Mouse (Mus musculus) left cerebral cortex, postnatal 10 days (tissue): ENCODE data around the gene Foxp2. TPM values are rescaled to one million over a fixed set of nuclear protein-coding genes. Genes with fewer than 3 reads are reported as not detected.

ENCODE experiments used
- DNase-seq, 2 experiments: peaks; one replicate each; pipeline ENCODE4 v3.0.0; 2021 to 2022; ENCODE audit warnings: low spot score in 2 of 2, mixed read lengths in 1 of 2; ENCODE audit errors: extremely low spot score in 1 of 2
- intact Hi-C: fragments of 180-260 bp; cut with DNase I; formaldehyde crosslinking; loops from one replicate; pipeline ENCODE4 v1.15.1; 2025
- total RNA-seq, 2 experiments: library from RNA; stranded (reverse); gene quantifications; 2 replicates each; pipeline ENCODE4 v1.2.3; 2021

Gene Foxp2
- total RNA-seq, 2 experiments from 2014 or later = 12.3 to 18.6 TPM

DNA sequence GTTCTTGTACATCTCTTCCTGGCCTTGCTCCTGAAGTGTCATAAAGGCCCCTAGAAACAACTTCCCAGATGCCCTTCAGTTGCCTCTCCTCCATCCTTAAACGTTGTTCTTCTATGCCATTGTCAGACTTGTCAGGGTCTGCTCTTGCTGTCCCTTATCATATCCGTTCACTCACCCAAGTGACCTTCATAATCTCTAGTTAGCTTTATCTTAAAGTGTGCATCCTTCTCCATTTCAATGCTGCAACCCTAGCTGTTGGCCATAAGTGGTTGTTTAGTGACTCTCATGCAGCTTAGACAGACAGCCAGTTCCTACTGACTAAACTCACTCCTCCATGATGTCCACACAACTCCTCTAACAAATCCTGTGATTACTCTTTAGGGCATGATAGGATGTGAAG is 415.8 kb downstream of the Foxp2 start:
- intact Hi-C loops = no loop called here
- DNase-seq = no peak

DNA sequence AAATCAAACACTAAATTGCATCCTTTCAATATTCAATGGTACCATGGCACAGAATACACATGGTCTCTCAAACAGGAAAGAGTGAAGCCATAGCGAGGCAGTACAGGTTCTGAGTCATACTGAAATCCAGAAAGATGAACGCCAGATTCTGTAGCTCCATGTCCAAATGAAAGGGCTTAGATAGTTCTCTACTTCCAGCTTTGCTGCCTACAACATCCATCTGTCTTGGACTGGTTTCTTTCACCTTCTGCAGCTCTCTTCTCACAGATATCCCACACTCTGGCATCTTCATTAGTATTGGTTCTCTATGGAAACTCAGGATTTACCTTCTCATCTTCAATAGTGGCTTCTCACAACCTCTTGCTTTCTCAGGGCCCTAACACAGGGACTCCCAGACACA is 417.2 kb downstream of the Foxp2 start:
- intact Hi-C loops = no loop called here
- DNase-seq = no peak

DNA sequence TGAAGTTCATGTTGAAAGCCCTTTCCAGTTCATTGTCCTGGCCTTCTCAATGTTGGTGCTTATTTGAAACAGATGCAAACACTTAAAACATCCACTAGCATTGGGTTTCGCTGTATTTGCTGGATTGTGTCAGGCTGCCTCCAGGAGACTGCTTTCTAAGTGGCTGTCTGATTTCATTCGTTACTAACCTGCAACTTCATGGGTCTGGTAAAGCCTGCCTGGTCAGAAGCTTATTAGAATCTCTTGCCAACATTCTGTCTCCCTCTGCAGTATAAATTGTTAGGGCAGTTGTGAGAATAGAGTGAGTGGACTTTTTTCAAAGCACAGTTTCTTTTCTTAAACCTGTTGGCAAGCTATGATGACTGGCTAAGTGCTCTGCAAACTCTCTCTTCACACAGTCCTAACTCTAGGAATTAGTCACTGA is 420.4 kb downstream of the Foxp2 start:
- intact Hi-C loops = no loop called here
- DNase-seq = no peak

DNA sequence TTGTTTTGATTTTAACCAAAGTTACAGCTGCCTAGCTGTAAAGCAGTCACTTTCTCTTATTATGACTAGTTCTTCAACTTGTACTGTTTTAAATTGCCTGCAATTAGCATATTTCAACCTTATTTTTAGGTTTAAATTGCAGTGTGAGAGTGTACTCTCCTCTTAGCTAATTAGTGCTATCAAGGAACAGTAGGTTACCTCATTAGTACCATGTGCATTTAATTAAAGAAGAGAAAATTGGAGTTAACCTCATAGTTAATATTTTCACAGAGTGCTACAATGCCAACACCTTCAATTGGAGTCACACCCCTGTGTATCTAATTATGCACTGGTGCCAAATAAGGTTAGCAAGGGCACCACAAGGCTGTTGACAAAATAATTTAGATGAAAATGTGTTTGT is 421.9 kb downstream of the Foxp2 start:
- intact Hi-C loops = no loop called here
- DNase-seq = no peak

DNA sequence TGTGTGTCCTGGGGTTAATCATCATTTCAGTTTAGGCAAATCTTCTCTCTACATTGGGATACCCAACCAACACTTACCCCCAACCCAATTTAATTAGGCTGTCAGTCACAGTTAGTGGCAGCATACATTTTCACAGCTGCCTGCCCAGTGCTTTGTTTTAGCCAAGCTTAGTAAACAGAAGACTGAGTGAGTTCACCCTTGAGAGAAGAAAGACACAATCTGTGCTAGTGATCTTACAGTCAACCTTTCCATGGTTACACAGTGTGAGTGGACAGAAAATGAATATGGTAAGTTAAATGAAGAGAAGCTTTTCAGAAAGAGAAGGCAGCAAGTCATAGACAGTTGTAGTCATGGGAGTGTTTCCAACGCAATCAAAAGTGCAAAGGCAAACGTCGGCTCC is 446.6 kb downstream of the Foxp2 start:
- intact Hi-C loops = no loop called here
- no peak for DNase-seq

DNA sequence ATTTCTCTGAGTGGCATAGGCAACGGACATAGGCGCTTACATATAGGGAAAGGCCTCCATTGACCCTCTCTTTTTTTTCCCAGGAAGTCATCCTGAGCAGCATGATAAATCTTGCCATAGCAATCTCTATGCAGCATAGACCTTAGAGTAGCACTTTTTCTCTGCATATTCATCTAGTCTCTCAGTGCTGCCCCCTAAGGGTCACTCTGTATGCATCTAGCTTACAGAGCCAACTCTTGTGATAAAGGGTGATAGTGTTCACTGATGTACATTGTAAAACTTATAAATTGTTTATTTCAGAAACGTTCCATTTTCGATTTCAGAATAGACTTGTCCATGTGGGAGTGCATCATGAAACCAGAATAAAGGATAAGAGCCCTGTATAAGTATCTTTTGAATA is 454.7 kb downstream of the Foxp2 start:
- intact Hi-C loops = no loop called here

DNA sequence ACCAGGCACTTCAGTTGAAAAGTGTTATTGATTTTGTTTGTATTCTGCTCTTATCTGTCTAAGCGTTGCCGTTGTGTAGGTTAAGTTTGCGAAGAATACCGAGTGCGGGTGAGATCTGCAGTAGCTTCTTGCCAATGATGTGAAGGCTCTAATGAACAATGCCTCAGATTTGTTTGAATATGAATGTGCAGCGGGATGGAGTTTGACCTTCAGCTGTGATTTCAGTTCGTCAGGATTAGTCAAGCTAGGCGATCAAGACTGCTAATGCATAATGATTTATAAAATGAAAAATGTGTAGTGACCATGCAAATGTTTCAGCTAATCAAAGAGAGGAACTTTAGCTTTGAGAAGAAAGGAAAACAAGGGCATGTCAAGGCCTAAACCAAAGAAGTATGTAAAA is 469.1 kb downstream of the Foxp2 start:
- no peak for DNase-seq
- intact Hi-C loops = no loop called here

More for the DNA sequence above, 454.7 kb downstream of the Foxp2 start:
- DNase-seq = no peak

DNA sequence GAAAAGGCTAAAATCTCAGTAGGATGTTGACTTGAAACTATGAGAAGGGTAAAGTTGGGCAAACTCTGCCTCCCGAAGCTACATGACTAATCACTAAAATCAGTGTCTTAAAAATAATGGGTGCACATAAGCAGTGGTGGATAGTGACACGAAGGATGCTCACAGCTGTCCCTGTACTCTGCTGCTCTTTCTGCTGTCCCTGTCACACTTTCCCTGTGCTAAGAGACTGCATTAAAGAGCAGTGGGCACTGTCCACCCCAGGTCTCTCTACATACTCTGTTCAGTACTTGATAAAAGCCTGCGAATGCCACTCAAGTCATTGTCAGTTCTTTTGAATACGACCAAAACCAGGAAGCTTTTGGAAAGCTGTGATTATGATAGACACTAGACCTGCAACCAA is 469.7 kb downstream of the Foxp2 start:
- intact Hi-C loops = no loop called here
- DNase-seq = no peak

DNA sequence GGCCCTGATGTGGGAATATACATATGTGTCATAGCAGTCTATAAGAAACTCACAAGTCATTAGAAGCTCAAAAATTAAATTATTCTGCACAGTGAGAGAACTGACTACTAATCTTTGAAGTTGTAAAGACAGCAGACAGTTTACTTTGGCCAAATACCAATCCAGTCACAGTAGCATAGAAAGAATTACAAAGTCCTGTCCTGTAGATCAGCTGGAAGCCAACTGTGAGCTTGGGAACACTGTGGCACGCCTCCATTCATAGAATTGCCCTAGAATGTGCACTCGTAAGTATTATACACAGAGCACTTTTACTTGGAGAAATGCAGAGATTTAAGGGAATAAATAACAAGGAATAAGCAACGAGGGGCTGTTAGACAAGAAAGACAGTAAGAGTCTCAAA is 472.5 kb downstream of the Foxp2 start:
- no peak for DNase-seq
- intact Hi-C loops = no loop called here

DNA sequence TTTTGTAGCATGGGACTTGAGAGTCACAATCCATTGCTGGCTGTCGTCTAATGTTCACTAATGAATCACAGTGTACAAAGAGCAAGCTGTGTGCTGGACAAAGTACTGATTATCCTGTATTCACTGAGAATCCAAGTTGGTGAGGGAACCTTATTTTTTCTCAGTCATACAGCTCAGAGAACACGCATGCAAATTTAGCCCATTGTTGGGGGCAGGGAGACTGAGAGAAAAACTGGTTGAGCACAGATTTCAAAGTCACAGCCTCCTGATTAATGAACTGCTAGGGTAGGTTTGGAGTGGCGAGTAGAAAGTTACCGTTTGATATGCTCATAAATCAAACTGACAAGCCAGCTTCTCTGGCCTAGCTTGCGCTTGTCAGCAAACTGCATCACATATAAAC is 477.1 kb downstream of the Foxp2 start:
- no peak for DNase-seq
- intact Hi-C loops = no loop called here

DNA sequence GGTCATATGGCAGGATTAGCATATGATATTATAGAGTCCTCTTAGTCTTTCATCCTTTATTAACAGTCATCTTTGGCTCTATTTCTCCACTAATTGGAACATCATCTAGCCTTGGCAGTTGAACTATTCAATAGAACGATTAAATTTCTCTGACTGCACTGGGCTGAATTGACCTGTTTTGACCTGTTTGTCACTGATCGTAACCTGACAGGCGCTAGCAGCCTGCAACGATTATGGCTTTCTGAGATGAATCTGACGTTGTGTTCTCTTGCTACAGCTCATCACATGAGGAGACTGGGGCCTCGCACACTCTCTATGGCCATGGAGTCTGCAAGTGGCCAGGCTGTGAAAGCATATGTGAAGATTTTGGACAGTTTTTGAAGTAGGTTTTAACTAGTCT is 495.3 kb downstream of the Foxp2 start:
- DNase-seq = no peak
- intact Hi-C loops = no loop called here

DNA sequence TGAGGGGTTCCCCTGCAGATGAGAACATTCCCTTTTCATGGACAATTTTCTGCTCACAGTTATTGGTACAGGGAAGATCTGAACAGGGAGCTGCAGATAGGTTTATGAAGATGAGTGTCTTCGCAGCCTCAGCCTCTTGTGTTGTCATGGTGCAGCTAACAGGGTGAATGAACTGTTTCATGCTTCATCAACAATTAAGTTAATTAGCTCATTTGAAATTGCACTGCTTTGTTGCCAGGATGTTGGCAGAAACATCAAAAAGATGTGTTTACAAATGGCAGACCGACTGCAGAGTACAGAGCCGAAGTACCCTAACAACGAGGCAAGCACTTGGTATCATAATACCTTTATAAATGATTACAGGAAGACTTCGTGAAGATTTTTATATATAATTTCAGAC is 496.3 kb downstream of the Foxp2 start:
- intact Hi-C loops = no loop called here
- no peak for DNase-seq

DNA sequence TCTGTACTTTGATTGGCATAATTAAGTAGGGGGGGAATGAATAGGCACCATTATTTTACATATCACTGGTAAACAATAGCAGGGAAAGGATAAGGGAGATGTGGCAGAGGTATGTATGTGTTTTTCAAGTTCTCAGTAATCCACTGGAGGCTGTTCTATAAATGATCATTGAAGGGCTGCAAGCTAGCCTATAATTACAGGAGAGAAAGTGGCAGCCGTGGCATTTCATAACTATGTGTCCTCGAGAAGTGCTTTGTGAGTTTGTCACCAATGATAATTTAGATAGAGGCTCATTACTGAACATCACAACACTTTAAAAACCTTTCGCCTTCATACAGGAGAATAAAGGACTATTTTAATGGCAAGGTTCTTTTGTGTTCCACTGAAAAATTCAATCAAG is 500.0 kb downstream of the Foxp2 start:
- no peak for DNase-seq
- intact Hi-C loops = no loop called here

DNA sequence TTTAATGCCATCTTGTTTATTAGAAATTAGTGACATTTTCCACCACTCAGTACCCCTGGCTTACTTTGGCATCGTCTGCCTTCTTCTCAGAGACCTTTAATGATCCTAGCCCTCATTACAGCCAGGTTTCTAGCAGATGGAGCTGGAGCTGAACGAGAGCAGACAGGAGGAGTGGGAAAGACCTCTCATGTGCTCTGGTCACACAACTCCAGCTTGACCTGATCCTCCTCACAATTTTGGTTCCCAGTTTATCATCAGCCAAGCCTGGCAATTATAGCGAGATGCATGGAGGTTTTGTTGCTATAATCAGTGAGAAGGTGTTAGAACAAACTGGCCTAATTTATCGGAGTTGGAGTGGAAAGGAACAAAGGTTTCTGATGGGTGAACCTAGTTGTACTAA is 500.9 kb downstream of the Foxp2 start:
- intact Hi-C loops = no loop called here
- DNase-seq = no peak

DNA sequence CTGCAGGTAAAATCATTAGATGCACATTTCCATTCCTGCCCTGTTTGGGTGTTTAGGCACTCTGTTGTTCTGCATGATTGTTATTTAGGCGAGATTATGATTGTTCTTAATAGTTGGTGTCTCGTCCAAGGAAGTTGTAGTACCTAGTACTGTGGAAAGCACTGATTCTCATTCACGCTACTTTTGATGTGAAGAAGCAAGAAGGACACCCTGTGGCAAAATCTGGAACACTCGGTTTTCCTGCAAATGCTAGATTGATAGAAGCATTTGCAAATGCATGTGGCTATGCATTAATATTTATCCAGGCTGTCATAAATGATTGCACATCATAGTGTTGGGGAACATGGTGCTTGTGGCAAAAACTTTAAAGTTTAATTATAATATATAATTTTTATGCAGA is 514.0 kb downstream of the Foxp2 start:
- intact Hi-C loops = loop anchor here (2.0 to 10.0 kb wide), 2 partner anchors 216 to 580 kb away; no protein-coding TSS in a partner anchor
- DNase-seq = no peak

DNA sequence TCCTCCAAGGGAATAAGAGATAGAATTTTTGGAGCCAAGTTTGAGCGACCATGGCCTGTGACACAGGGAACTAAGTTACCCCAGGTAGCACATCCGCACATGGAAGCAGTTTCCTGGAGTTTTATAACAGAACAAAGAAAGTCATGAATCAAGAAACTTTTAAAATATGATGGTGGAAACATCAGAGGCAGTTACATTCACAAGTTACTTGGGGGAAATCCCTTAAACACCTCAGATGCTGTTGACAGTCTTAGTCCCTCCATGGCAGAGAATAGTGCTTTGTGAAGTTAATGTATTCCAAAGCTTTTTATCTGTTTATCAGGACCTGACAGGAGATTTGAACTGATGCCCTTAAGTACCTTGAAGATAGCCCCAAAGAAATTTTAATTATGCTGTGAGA is 558.6 kb downstream of the Foxp2 start:
- DNase-seq = no peak
- intact Hi-C loops = no loop called here

DNA sequence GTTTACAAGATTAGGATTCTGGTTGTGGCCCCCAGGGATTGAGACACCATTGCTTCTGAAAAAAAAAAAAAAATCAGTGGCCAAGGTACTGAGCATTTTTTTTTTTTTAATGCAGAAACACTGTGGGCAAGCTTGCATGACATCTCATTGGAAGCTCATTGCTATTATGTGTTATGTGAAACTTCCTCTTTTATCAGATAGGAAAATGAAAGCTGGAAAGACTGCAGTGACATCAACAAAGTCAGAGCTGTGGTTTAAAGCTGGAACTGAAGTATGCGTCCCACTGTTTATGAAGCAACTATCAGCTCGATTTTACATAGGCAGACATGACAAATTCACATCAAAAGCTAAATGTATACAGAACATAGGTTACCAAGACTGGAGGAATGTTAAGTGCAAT is 562.2 kb downstream of the Foxp2 start:
- intact Hi-C loops = no loop called here
- no peak for DNase-seq

DNA sequence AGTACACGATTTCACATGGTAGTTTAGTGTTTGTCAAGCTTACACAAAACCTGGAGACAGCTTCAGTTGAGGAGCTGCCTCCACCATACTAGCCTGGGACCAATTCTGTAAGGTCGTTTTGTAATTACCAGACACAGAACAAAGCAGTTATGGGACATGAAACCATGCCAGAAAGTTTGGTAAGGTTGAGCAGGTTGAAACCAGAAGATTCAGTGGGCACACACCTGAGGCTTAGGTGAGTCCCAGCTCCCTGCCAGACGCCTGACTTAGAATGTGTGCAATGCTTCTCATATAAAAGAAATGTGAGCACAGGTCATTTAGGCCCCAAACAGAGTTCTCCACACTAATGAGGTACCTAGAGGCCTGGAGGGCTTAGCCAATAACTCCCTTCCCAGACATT is 564.3 kb downstream of the Foxp2 start:
- no peak for DNase-seq
- intact Hi-C loops = no loop called here

DNA sequence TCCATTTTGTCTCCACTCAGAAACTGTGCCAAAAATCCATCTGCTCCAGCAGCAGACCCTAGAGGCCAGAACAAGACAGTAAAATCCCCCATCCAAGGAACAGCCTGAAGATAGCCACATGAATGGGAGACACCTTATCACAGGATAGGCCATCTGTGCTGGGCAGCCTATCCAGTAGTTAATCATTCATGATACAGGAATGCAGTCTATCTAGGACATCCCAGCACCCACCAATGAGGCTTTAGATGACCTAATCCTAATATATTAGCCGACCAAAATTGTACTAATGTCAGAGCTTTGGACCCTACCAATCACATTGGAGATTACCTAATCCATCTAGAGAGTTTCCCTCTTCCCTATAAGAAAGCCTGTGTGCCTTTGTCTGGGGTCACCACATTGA is 565.5 kb downstream of the Foxp2 start:
- DNase-seq = no peak
- intact Hi-C loops = no loop called here

DNA sequence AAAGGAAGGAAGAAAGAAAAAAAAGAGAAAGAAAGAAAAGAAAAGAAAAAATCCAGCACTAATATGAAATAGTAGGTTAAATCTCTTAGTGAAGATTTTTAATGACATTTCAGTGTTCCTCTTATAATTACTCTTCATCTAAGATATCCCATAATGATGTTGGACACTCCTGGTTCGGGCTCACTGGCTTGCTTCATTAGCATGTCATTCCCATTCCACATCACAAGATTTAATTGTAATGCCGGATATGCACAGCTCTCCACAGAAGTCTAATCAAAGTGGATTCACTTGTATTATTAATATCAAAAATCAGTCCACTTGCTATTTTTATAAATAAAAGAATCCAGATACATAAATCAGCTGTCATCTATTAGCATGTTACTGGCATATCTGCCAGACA is 585.8 kb downstream of the Foxp2 start:
- no peak for DNase-seq
- intact Hi-C loops = no loop called here
